12 mouse cellular contexts compared by ENCODE assay signal in the genomic region with DNA sequence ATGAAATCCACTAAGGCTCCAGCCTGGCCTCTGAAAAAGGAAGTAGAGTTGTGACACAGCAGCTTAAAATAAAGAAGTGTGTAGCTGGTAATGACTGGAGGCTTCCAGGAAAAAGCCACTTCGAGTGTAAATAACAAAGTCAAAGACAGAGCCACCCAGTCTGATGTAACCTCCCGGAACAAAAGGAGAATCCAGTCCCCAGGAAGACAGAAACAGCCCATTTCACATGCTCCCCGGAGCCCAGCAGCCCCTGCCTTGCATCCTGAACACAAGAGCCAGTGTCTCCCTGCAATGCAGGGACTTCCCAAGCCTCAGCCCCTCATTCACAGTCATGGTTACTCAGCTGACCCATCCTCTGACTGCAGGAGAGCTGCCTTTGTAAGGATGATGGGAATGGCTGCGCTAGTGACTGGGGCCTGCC.
DNase-seq lines count a peak whose midpoint lies in the region; ATAC-seq lines count a peak whose summit lies in the region.
"Had no signal": no experiment of that assay in that cellular context is flagged by ENCODE, and none has a peak within 500 bp of the region (broad histone marks: within the 10 kb centered on the region; RNA-seq: fewer than 3 reads in every experiment).

No protein-coding gene starts in this region.

- WGBS in liver, embryonic 15.5 days (ENCODE audit: insufficient replicate concordance), result 30% methylated on average over 4 of the region's 4 CpGs

- H3K4me3 ChIP-seq in liver, embryonic 15.5 days (replicated peaks), result no peak overlapping the region
- H3K4me3 ChIP-seq: embryonic facial prominence, embryonic 15.5 days had no signal

- peak overlapping the region; percentile 14; the same call in 1 of the 2 replicates for H3K27ac ChIP-seq in liver, embryonic 15.5 days (replicated peaks)
- H3K27ac ChIP-seq: embryonic facial prominence, embryonic 15.5 days had no signal

- peaks cover 12% of the 10 kb centered on the region for H3K4me1 ChIP-seq in liver, embryonic 15.5 days (replicated peaks)
- H3K4me1 ChIP-seq: embryonic facial prominence, embryonic 15.5 days had no signal

- no peaks in the 10 kb centered on the region for H3K27me3 ChIP-seq in liver, embryonic 15.5 days
- H3K27me3 ChIP-seq: embryonic facial prominence, embryonic 15.5 days had no signal

- H3K4me2 ChIP-seq in liver, embryonic 15.5 days, result no peak overlapping the region
- H3K4me2 ChIP-seq: embryonic facial prominence, embryonic 15.5 days had no signal

- H3K9me3 ChIP-seq in liver, embryonic 15.5 days (replicated peaks), result no peaks in the 10 kb centered on the region
- H3K9me3 ChIP-seq: embryonic facial prominence, embryonic 15.5 days had no signal

- peak; percentile 8 for DNase-seq in CD4-positive, CD25-positive, alpha-beta regulatory T cell, adult 2 months (ENCODE audit: low read depth, low spot score)
- DNase-seq in liver, result no peak
- DNase-seq in frontal cortex, postnatal 14 days (ENCODE audit: low spot score in 2 of 2), result no peak
- DNase-seq in urinary bladder, postnatal 4 days (ENCODE audit: low spot score in 2 of 2), result no peak
- DNase-seq: adrenal gland, postnatal 14 days; cerebellum, postnatal 10 days; thymus, adult 2 months had no signal

- no peak overlapping the region for H3K9ac ChIP-seq in liver, embryonic 15.5 days
- H3K9ac ChIP-seq: embryonic facial prominence, embryonic 15.5 days had no signal

- no peaks in the 10 kb centered on the region for H3K36me3 ChIP-seq in liver, embryonic 15.5 days (replicated peaks)
- H3K36me3 ChIP-seq: embryonic facial prominence, embryonic 15.5 days had no signal

- no peak for ATAC-seq in CD4-positive, CD25-positive, alpha-beta regulatory T cell, adult 4 months
- ATAC-seq in liver, embryonic 15.5 days (ENCODE audit: insufficient read depth), result no peak
- ATAC-seq in common myeloid progenitor, adult 5-6 weeks (replicated peaks; ENCODE audit: low read depth, poor library complexity, severe bottlenecking), result peak; percentile 92
- ATAC-seq in megakaryocyte progenitor cell, adult 5-6 weeks (replicated peaks; ENCODE audit: poor library complexity), result peak; percentile 91

Comparison
In these comparisons a context has a peak if more than half of its experiments do, and no peak if none do; other contexts are left out.
1. ATAC-seq: peak in common myeloid progenitor, adult 5-6 weeks (single experiment) and megakaryocyte progenitor cell, adult 5-6 weeks (single experiment); none in CD4-positive, CD25-positive, alpha-beta regulatory T cell, adult 4 months (single experiment) and liver, embryonic 15.5 days (single experiment).